Mouse (Mus musculus) neural tube, embryonic 12.5 days (tissue): Measurements from ENCODE around the gene Sesn1. TPM values are rescaled to one million over a fixed set of nuclear protein-coding genes. Genes with fewer than 3 reads are reported as not detected.

Experiments used
- ATAC-seq: fragments of 200-750 bp; cut with Nextera tagmentation; 2 replicates; pipeline ENCODE4 v1.8.0; 2017; ENCODE audit warnings: low read depth, mild to moderate bottlenecking, moderate TSS enrichment, moderate library complexity; ENCODE audit not compliant: low FRiP score
- H3K27ac ChIP-seq: fragments of 300-500 bp; sonication (generic); 2 replicates; pipeline ENCODE4 v1.5.1; 2016
- H3K27me3 ChIP-seq: fragments of 300-500 bp; sonication (generic); replicated peaks from 2 replicates; pipeline ENCODE4 v1.6.1; 2016; ENCODE audit warnings: mild to moderate bottlenecking
- H3K36me3 ChIP-seq: fragments of 300-500 bp; sonication (generic); 2 replicates; pipeline ENCODE4 v1.6.1; 2016; ENCODE audit warnings: mild to moderate bottlenecking
- H3K4me1 ChIP-seq: fragments of 300-500 bp; sonication (generic); 2 replicates; pipeline ENCODE4 v1.6.1; 2016
- H3K4me2 ChIP-seq: fragments of 300-500 bp; sonication (generic); replicated peaks from 2 replicates; pipeline ENCODE4 v1.6.1; 2016; ENCODE audit warnings: mild to moderate bottlenecking
- H3K4me3 ChIP-seq: fragments of 300-500 bp; sonication (generic); 2 replicates; pipeline ENCODE4 v1.5.1; 2016
- H3K9ac ChIP-seq: fragments of 300-500 bp; sonication (generic); 2 replicates; pipeline ENCODE4 v1.6.1; 2016; ENCODE audit warnings: mild to moderate bottlenecking
- H3K9me3 ChIP-seq: fragments of 300-500 bp; sonication (generic); 2 replicates; pipeline ENCODE4 v1.6.1; 2016; ENCODE audit warnings: mild to moderate bottlenecking
- WGBS: fragments of 180-500 bp; shearing (Covaris S2); methylation state at CpG from one replicate; pipeline ENCODE4 v1.1.7; 2016; 5-methylcytosine and 5-hydroxymethylcytosine counted together
- polyA plus RNA-seq: library from polyadenylated mRNA; unstranded; fragments of >200 nt; fragmentation: Nextera tagmentation; extraction: Ambion mirVana; gene quantifications from 2 replicates; pipeline ENCODE4 v1.2.1, GENCODE M21; 2016

Sesn1 gene
- polyA plus RNA-seq, 1 experiment from 2014 or later = 34.6 TPM

DNA sequence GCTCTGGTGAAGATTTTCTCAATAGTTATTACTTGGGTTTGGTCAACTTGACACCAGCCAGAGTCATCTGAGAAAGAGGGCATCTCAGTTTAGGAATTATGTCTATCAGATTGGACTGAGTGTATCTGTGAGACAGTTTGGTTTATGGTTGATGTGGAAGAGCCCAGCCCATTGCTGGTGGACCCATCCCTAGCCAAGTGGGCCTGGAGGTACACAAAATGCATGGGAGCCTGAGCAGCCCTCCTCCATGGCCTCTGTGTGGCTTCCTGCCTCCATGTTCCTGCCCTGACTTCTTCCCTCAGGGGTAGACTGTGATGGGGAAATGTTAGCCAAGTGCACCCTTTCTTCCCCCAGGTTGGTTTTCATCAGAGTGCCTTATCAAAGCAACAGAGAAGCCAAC, 50.1 kb downstream of the Sesn1 start:
- H3K4me2 ChIP-seq = no peak overlapping the region
- H3K27me3 ChIP-seq = no peaks in the 10 kb centered on the region
- no peak overlapping the region for H3K9ac ChIP-seq
- H3K27ac ChIP-seq = no peak overlapping the region
- ATAC-seq = no peak
- H3K4me1 ChIP-seq = no peaks in the 10 kb centered on the region
- no peak overlapping the region for H3K4me3 ChIP-seq
- no peaks in the 10 kb centered on the region for H3K9me3 ChIP-seq
- no peaks in the 10 kb centered on the region for H3K36me3 ChIP-seq

DNA sequence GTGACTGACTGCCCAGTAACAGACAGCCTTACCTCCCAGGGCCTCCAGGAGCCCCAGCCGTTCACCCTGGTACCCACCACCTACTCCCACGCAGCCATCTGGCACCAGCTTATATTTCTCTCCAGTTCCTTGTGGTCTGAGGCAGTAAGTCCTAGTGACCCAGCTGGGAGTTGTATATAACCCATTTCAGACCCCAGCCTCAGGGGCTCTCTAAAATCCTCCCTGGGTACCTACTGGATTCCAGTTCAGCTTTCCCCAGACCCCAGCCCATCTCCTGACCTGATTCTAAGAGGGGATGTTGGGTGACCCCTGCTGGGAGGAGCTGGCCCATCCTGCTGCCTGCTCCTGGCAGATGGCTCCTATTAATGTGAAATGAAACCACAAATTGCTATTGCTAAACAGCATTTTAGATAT, 50.5 kb downstream of the Sesn1 start:
- H3K4me3 ChIP-seq = no peak overlapping the region
- no peaks in the 10 kb centered on the region for H3K27me3 ChIP-seq
- H3K4me1 ChIP-seq = no peaks in the 10 kb centered on the region
- H3K27ac ChIP-seq = no peak overlapping the region
- no peaks in the 10 kb centered on the region for H3K36me3 ChIP-seq
- no peak overlapping the region for H3K4me2 ChIP-seq
- no peak overlapping the region for H3K9ac ChIP-seq
- ATAC-seq = no peak
- H3K9me3 ChIP-seq = no peaks in the 10 kb centered on the region
- WGBS = 81% methylated on average over 2 of the region's 2 CpGs

GRCm38 (mm10) chr10:41863053-41863452, 53.3 kb downstream of the Sesn1 start:
- no peak overlapping the region for H3K4me2 ChIP-seq
- H3K9me3 ChIP-seq = no peaks in the 10 kb centered on the region
- no peaks in the 10 kb centered on the region for H3K36me3 ChIP-seq
- no peaks in the 10 kb centered on the region for H3K27me3 ChIP-seq
- ATAC-seq = no peak
- no peaks in the 10 kb centered on the region for H3K4me1 ChIP-seq
- no peak overlapping the region for H3K9ac ChIP-seq
- no peak overlapping the region for H3K27ac ChIP-seq
- H3K4me3 ChIP-seq = no peak overlapping the region
- WGBS = 71% methylated on average over 2 of the region's 2 CpGs

DNA sequence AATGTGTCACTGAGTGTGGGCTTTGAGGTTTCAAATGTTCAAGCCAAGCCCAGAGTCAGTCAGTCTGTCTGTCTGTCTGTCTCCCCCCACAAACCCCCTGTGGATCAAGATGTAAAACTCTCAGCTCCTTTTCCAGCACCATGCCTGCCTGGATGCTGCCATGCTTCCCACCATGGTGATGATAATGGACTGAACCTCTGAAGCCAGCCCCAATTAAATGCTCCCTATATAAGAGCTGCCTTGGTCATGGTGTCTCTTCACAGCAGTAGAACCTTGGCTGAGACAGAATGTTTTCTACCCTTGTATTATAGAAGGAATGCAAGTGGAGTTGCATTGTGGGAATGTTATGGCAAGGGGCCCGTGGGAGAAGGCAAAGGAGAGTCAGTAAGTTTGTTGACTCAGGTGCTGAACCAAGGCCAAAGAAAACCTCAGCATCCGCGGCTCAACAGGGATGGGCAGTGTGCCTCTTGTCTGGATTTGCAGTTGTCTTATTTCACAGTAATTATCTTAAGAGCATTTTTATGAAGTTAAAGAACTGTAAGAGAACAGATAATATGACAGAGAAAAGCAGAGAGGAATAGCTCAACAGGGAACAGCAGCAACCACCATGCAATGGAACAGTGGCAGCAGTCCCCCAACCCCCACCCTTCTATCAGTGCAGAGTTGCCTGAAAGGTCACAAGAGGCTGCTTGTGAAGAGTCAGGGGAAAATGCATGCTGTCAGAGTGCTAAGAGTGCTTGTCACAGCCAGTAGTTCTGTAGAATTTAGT, 56.5 kb downstream of the Sesn1 start:
- no peak overlapping the region for H3K9ac ChIP-seq
- no peak overlapping the region for H3K27ac ChIP-seq
- H3K9me3 ChIP-seq = no peaks in the 10 kb centered on the region
- 74% methylated on average over 3 of the region's 3 CpGs for WGBS
- no peaks in the 10 kb centered on the region for H3K36me3 ChIP-seq
- no peaks in the 10 kb centered on the region for H3K4me1 ChIP-seq
- no peaks in the 10 kb centered on the region for H3K27me3 ChIP-seq
- H3K4me2 ChIP-seq = no peak overlapping the region
- H3K4me3 ChIP-seq = no peak overlapping the region
- ATAC-seq = no peak

DNA sequence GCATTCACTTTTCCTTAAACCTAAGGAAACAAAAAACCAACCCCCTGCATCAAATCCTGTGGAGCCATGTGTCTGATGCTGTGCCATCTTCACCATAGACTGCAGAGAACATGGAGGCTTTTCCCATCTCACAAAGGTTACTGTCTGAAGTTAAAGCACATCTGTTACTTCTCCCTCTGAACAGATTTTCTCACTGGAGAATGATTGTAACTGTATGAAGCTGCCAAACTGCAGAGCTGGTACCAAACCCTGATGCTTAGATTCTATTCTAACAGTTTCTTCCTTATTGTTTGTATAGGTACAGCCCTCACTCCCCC, 57.1 kb downstream of the Sesn1 start:
- Histone ChIP-seq H3K27ac (no peak overlapping the region), H3K4me3 (no peak overlapping the region), H3K9me3 (no peaks in the 10 kb centered on the region), H3K36me3 (no peaks in the 10 kb centered on the region), H3K4me1 (no peaks in the 10 kb centered on the region), H3K4me2 (no peak overlapping the region), H3K9ac (no peak overlapping the region), H3K27me3 (no peaks in the 10 kb centered on the region)
- ATAC-seq = no peak

DNA sequence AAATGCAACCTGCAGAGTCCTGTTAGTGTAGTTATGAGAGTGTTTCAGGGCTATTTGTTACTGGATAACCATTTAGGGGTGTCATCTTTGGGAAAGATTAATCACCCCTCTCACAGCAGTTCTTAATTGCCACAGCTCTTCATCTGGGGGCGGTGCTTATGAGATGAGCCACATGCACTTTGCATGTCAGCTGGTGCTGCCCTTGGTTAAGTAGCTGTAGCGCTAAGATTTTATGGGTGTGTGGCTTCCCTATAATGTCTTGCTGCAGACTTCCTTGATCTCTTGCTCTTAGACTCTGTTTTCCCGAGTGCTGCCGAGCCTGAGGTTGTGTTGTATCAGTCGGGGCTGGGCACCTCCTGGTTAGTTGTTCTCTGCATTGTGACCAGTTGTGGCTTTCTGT, 58.2 kb downstream of the Sesn1 start:
- Histone ChIP-seq H3K4me1 (no peaks in the 10 kb centered on the region), H3K36me3 (no peaks in the 10 kb centered on the region), H3K9ac (no peak overlapping the region), H3K9me3 (no peaks in the 10 kb centered on the region), H3K4me2 (no peak overlapping the region), H3K27ac (no peak overlapping the region), H3K27me3 (no peaks in the 10 kb centered on the region), H3K4me3 (no peak overlapping the region)
- ATAC-seq = no peak
- WGBS = 80% methylated on average over 5 of the region's 5 CpGs

DNA sequence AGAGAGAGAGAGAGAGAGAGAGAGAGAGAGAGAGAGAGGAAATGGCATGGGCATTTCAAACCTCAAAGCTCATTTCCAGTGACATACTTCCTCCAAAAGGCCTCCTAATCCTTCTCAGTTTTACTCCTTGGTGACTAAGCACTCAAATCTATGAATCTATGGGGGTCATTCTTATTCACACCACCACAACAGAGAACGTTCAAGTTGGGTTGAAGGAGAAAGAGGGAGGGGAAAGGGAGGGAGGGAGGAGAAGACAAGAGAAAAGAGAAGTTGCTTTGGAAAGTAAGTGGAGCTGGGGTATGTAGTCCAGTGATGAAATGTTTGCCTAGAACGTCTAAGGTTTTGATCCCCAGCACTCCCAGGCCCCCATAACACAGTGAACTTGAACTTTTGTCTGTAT, 60.4 kb downstream of the Sesn1 start:
- Histone ChIP-seq H3K27ac (no peak overlapping the region), H3K9me3 (no peaks in the 10 kb centered on the region), H3K36me3 (no peaks in the 10 kb centered on the region), H3K9ac (no peak overlapping the region), H3K27me3 (no peaks in the 10 kb centered on the region), H3K4me1 (no peaks in the 10 kb centered on the region), H3K4me2 (no peak overlapping the region), H3K4me3 (no peak overlapping the region)
- 71% methylated on average over 2 of the region's 2 CpGs for WGBS
- no peak for ATAC-seq

GRCm38 (mm10) chr10:41871564-41871963, 61.8 kb downstream of the Sesn1 start:
- WGBS = 73% methylated on average over 2 of the region's 2 CpGs
- H3K4me3 ChIP-seq = no peak overlapping the region
- ATAC-seq = no peak
- no peak overlapping the region for H3K4me2 ChIP-seq
- no peaks in the 10 kb centered on the region for H3K4me1 ChIP-seq
- no peak overlapping the region for H3K27ac ChIP-seq
- H3K36me3 ChIP-seq = no peaks in the 10 kb centered on the region
- H3K9me3 ChIP-seq = no peaks in the 10 kb centered on the region
- no peak overlapping the region for H3K9ac ChIP-seq
- H3K27me3 ChIP-seq = no peaks in the 10 kb centered on the region

- no peaks in the 10 kb centered on the region for H3K36me3 ChIP-seq
Measured at GRCm38 (mm10) chr10:41875624-41876023, 65.9 kb downstream of the Sesn1 start.

GRCm38 (mm10) chr10:41878344-41878743, 68.6 kb downstream of the Sesn1 start:
- Histone ChIP-seq H3K27ac (no peak overlapping the region), H3K9me3 (no peaks in the 10 kb centered on the region), H3K36me3 (no peaks in the 10 kb centered on the region), H3K4me1 (peaks cover 12% of the 10 kb centered on the region), H3K4me2 (no peak overlapping the region), H3K27me3 (no peaks in the 10 kb centered on the region), H3K9ac (no peak overlapping the region), H3K4me3 (no peak overlapping the region)
- WGBS = 89% methylated on average over 11 of the region's 11 CpGs
- ATAC-seq = no peak

More at GRCm38 (mm10) chr10:41875624-41876023, 65.9 kb downstream of the Sesn1 start:
- no peak for ATAC-seq
- Histone ChIP-seq H3K27ac (no peak overlapping the region), H3K4me3 (no peak overlapping the region), H3K4me2 (no peak overlapping the region), H3K4me1 (0 out of 2 replicates have a peak, but pooled peaks cover 3% of the 10 kb centered on the region), H3K9ac (no peak overlapping the region), H3K27me3 (no peaks in the 10 kb centered on the region), H3K9me3 (no peaks in the 10 kb centered on the region)

DNA sequence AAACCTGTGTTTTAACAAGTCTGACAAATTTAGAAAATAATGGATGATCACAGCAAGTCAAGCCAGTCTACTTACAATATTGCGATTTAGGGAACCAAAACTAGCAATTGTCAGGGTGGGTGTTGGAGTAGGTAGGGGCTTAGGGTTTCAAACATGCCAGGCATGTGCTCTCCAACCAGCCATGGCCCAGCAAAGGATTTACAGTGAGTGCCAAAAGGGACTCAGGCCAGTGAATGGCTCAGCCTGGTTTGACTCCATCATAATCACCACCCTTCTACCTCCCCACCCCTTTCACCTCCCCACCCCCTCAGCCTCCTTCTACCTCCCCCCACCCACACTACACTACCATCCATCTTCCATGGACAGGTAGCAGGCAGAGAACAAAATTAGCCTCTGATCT, 69.9 kb downstream of the Sesn1 start:
- Histone ChIP-seq H3K36me3 (no peaks in the 10 kb centered on the region), H3K9me3 (no peaks in the 10 kb centered on the region), H3K4me1 (peaks cover 12% of the 10 kb centered on the region), H3K27me3 (no peaks in the 10 kb centered on the region), H3K4me2 (no peak overlapping the region), H3K27ac (no peak overlapping the region), H3K9ac (no peak overlapping the region), H3K4me3 (no peak overlapping the region)
- WGBS = 89% methylated on average over 1 of the region's 1 CpGs
- no peak for ATAC-seq

- Histone ChIP-seq H3K4me1 (peaks cover 12% of the 10 kb centered on the region), H3K27me3 (no peaks in the 10 kb centered on the region), H3K27ac (no peak overlapping the region), H3K36me3 (no peaks in the 10 kb centered on the region), H3K9me3 (no peaks in the 10 kb centered on the region), H3K4me3 (no peak overlapping the region), H3K9ac (no peak overlapping the region), H3K4me2 (no peak overlapping the region)
- WGBS = 49% methylated on average over 4 of the region's 4 CpGs
- no peak for ATAC-seq
Measured at GRCm38 (mm10) chr10:41880206-41880605, 70.5 kb downstream of the Sesn1 start.

- 10% methylated on average over 1 of the region's 1 CpGs for WGBS
- Histone ChIP-seq H3K36me3 (no peaks in the 10 kb centered on the region), H3K4me1 (peaks cover 12% of the 10 kb centered on the region), H3K27ac (no peak overlapping the region), H3K9ac (no peak overlapping the region), H3K4me2 (no peak overlapping the region), H3K9me3 (no peaks in the 10 kb centered on the region), H3K27me3 (no peaks in the 10 kb centered on the region), H3K4me3 (no peak overlapping the region)
- no peak for ATAC-seq
Measured at GRCm38 (mm10) chr10:41880777-41881176, 71.0 kb downstream of the Sesn1 start.
